Mouse (Mus musculus) megakaryocyte-erythroid progenitor cell, adult 5-6 weeks (primary cell): ENCODE measurements around the gene Pdia6. TPM values are rescaled to one million over a fixed set of nuclear protein-coding genes. Genes with fewer than 3 reads are reported as not detected.

Source experiments
- ATAC-seq: replicated peaks from 2 replicates; pipeline ENCODE4 v1.8.0; 2016; ENCODE audit warnings: mild to moderate bottlenecking, inconsistent platforms; ENCODE audit not compliant: severe bottlenecking, poor library complexity, low FRiP score, low TSS enrichment
- total RNA-seq, 2 experiments: library from RNA; stranded (forward) in 1 of 2; stranded (reverse) in 1 of 2; fragments of 200-1000, 215-1000 nt in 1 of 2; fragments of >200 nt in 1 of 2; fragmentation: Nextera tagmentation in 1 of 2; gene quantifications; 2 replicates each; pipeline ENCODE4 v1.2.3; 2014 to 2017

Pdia6 gene
- total RNA-seq, 2 experiments from 2014 or later, result 94.4 to 216 TPM

GRCm38 (mm10) chr12:17324549-17325470 lies 58.5 kb downstream of the Pdia6 start:
- ATAC-seq, result no peak

GRCm38 (mm10) chr12:17329259-17329658 lies 62.9 kb downstream of the Pdia6 start, which contains the start of gene Atp6v1c2:
Atp6v1c2 (minus strand) TSS chr12:17329359.
- ATAC-seq, result no peak

GRCm38 (mm10) chr12:17333459-17333858 lies 67.1 kb downstream of the Pdia6 start:
- no peak for ATAC-seq

Other genes starting within 250 kb of the Pdia6 start
- not detected in 2 replicates for gene Kcnf1, start 89.7 kb upstream of the Pdia6 start, total RNA-seq (2014; fragmentation: Nextera tagmentation)
- not detected in 2 replicates for gene Kcnf1, start 89.7 kb upstream of the Pdia6 start, total RNA-seq (2017)
- not detected in 2 replicates for gene Atp6v1c2, start 62.8 kb downstream of the Pdia6 start, total RNA-seq (2014; fragmentation: Nextera tagmentation)
- not detected in 2 replicates for gene Atp6v1c2, start 62.8 kb downstream of the Pdia6 start, total RNA-seq (2017)
- gene Nol10, start 81.9 kb downstream of the Pdia6 start, total RNA-seq (2014; fragmentation: Nextera tagmentation), result 38.0 and 45.9 TPM in 2 replicates
- gene Nol10, start 81.9 kb downstream of the Pdia6 start, total RNA-seq (2017), result 22.6 and 27.1 TPM in 2 replicates